Mouse (Mus musculus): ENCODE data around the gene Cebpb. TPM values are rescaled to one million over a fixed set of nuclear protein-coding genes. Genes with fewer than 3 reads are reported as not detected.

Gene Cebpb
- polyA plus RNA-seq, 1 experiment from 2014 or later, result 3.6 TPM

DNA sequence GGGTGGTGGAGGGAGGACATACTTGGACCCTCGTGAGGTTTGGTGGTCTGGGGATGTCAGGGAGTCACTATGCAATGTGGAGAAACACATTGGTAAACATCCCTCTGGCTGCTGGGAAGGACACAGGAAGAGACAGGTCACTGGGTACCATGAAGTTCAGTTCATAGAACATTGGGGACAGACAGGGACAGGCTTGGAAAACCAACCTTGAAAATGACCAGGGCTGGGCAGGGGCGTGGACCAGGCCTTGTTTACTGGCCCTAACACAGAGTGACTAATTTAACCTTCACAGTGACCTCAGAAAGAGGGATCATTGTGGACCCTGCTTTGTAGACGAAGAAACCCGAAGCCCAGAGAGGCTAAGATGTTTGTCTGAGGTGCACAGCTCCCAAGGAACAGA lies 30.8 kb downstream of the Cebpb start:
- Histone ChIP-seq H3K4me3 (no peak overlapping the region), H3K27ac (no peak overlapping the region), H3K9me3 (no peaks in the 10 kb centered on the region), H3K36me3 (no peaks in the 10 kb centered on the region), H3K27me3 (replicated peaks) (no peaks in the 10 kb centered on the region; the same call in 1 of the 2 replicates), H3K9ac (no peak overlapping the region), H3K4me2 (replicated peaks) (no peak overlapping the region), H3K4me1 (peaks cover 4% of the 10 kb centered on the region; the same call in 1 of the 2 replicates)
- ATAC-seq (ENCODE audit: low FRiP score, low read depth), result no peak
- WGBS, result 77% methylated on average over 4 of the region's 4 CpGs

DNA sequence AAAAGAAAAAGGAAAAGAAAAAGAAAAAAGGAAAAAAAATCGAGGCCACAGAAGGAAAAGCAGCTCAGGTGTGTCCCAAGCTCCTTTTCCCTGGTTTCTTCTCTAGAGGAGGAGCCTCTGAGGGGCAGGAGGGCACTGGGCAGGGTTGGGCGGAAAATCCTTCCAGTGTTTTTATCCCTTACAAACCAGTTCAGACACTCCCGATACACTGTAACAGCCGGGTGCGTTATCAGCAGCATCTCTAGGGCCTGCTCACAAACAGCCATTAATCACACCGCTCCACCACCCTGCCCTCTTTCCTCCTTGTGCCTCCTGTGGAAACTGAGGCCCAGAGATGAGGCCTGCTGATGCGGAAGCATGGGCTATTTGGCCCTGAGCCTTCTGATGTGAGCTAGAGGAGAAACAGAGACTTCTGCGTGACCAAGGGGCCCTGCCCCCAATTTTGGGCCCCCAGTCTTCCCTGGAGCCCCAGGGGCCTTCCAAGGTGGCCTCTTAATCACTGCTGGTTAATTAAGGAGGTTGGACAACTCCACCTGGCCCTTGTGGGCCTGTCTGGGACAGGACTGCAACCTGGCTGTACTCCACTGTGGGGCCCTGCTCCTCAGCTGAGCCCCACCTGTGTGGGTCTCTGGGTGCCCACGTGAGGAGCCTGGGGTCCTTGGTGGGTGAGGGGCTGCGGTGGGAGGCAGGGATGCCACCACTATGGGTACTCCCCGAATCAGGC lies 32.6 kb downstream of the Cebpb start:
- no peak for ATAC-seq (ENCODE audit: low FRiP score, low read depth)
- no peaks in the 10 kb centered on the region for H3K36me3 ChIP-seq
- peaks cover 4% of the 10 kb centered on the region; the same call in 1 of the 2 replicates for H3K4me1 ChIP-seq
- H3K9me3 ChIP-seq, result no peaks in the 10 kb centered on the region
- no peaks in the 10 kb centered on the region; the same call in 1 of the 2 replicates for H3K27me3 ChIP-seq (replicated peaks)
- WGBS, result 82% methylated on average over 11 of the region's 11 CpGs
- H3K9ac ChIP-seq, result no peak overlapping the region
- H3K4me2 ChIP-seq (replicated peaks), result no peak overlapping the region
- H3K4me3 ChIP-seq, result no peak overlapping the region
- H3K27ac ChIP-seq, result no peak overlapping the region

DNA sequence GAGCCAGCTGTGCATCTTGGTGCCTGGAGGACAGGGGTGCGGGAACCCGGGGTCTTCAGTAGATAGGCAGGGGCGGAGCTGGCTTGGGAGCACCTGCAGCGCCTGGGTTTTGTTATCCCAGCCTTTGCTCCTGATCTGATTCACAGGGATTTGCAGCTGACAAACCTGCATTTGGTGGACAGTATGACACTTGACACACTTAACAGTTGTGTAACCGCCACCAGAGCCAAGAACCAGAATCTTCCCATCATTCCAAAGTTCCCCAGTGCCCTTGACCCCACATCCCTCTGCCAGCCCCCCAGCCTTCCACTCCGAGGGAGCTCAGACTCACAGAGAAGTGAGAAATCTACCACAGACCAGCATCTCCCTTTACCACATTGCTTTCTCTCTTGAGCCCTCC lies 33.8 kb downstream of the Cebpb start:
- peaks cover 9% of the 10 kb centered on the region; the same call in 1 of the 2 replicates for H3K4me1 ChIP-seq
- no peak overlapping the region for H3K4me3 ChIP-seq
- no peak overlapping the region for H3K27ac ChIP-seq
- no peaks in the 10 kb centered on the region for H3K36me3 ChIP-seq
- no peak overlapping the region for H3K9ac ChIP-seq
- ATAC-seq (ENCODE audit: low FRiP score, low read depth), result no peak
- no peaks in the 10 kb centered on the region for H3K9me3 ChIP-seq
- H3K4me2 ChIP-seq (replicated peaks), result no peak overlapping the region
- no peaks in the 10 kb centered on the region; the same call in 1 of the 2 replicates for H3K27me3 ChIP-seq (replicated peaks)
- 64% methylated on average over 6 of the region's 6 CpGs for WGBS

- Histone ChIP-seq H3K4me1 (peaks cover 9% of the 10 kb centered on the region; the same call in 1 of the 2 replicates), H3K9me3 (no peaks in the 10 kb centered on the region), H3K36me3 (no peaks in the 10 kb centered on the region), H3K4me3 (no peak overlapping the region), H3K9ac (no peak overlapping the region), H3K27me3 (replicated peaks) (no peaks in the 10 kb centered on the region; the same call in 1 of the 2 replicates), H3K27ac (no peak overlapping the region), H3K4me2 (replicated peaks) (no peak overlapping the region)
- 79% methylated on average over 11 of the region's 11 CpGs for WGBS
- no peak for ATAC-seq (ENCODE audit: low FRiP score, low read depth)
These were observed 35.0 kb downstream of the Cebpb start for GRCm38 (mm10) chr2:167723589-167724206.

DNA sequence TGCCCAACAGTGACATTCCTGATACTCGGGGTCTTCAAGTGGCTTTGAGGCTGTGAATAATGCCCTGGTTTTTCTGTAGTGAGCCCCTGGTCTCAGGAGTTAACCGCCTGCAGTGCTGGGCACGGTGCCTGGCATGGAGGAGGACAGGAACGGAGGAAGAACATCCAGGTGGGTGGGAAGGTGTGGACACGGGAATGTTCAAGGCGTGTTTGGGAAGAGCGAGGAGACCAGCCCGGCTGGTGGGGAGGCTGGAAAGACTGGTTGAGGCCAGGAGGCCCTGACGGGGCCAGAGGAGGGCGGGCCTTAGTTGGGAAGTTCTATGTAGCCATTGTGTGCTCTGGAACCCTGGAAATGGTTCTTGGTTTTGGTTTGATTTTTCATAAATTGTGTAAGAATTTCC lies 37.2 kb downstream of the Cebpb start:
- H3K36me3 ChIP-seq, result no peaks in the 10 kb centered on the region
- peaks cover 9% of the 10 kb centered on the region; the same call in 1 of the 2 replicates for H3K4me1 ChIP-seq
- H3K27ac ChIP-seq, result no peak overlapping the region
- no peak overlapping the region for H3K9ac ChIP-seq
- H3K4me2 ChIP-seq (replicated peaks), result no peak overlapping the region
- no peak overlapping the region for H3K4me3 ChIP-seq
- no peak for ATAC-seq (ENCODE audit: low FRiP score, low read depth)
- no peaks in the 10 kb centered on the region; the same call in 1 of the 2 replicates for H3K27me3 ChIP-seq (replicated peaks)
- 94% methylated on average over 10 of the region's 10 CpGs for WGBS
- H3K9me3 ChIP-seq, result no peaks in the 10 kb centered on the region

DNA sequence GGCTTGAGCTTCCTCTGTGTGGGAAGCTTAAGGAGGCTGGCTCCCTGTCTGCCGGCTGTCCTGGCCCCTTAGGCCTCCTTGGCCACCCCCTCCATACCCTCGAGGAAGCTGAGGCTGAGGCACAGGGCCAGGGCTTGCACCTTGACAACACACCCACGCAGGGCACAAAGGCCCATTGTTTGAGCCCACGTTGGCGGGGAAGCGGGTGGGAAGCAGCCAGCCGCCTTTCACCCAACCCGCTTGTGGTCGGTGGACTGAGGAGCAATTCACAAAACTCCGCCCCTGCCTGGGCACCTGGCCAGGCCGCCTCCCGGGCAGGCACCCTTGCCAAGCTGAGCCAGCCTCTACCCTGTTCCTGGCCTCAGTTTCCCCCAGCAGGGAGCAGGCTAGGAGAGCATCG lies 38.4 kb downstream of the Cebpb start:
- no peak overlapping the region for H3K4me2 ChIP-seq (replicated peaks)
- no peak overlapping the region for H3K9ac ChIP-seq
- no peaks in the 10 kb centered on the region for H3K36me3 ChIP-seq
- ATAC-seq (ENCODE audit: low FRiP score, low read depth), result no peak
- H3K4me1 ChIP-seq, result peaks cover 8% of the 10 kb centered on the region; the same call in 1 of the 2 replicates
- no peak overlapping the region for H3K4me3 ChIP-seq
- H3K27ac ChIP-seq, result no peak overlapping the region
- no peaks in the 10 kb centered on the region for H3K27me3 ChIP-seq (replicated peaks)
- WGBS, result 60% methylated on average over 13 of the region's 13 CpGs
- H3K9me3 ChIP-seq, result no peaks in the 10 kb centered on the region

DNA sequence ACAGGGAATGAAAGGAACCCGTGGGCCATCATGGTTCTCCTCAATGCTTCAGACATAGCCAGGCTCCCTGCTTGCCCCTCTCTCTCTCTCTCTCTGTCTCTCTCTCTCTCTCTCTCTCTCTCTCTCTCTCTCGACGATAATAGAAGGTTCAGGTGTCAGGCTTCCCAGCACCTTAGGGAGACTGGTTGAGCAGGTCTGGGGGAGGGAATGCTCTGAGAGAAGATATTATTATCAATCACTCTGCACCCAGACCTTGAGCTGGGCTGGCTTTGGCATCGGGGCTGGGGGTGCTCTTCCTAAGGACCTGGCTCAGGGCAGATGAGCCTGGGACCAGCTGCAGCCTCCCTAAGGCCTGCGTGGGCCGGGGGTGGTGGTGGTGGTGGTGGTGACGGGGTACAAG lies 41.3 kb downstream of the Cebpb start:
- no peak overlapping the region for H3K4me2 ChIP-seq (replicated peaks)
- H3K4me3 ChIP-seq, result no peak overlapping the region
- no peak overlapping the region for H3K27ac ChIP-seq
- H3K9me3 ChIP-seq, result no peaks in the 10 kb centered on the region
- ATAC-seq (ENCODE audit: low FRiP score, low read depth), result no peak
- H3K36me3 ChIP-seq, result no peaks in the 10 kb centered on the region
- 84% methylated on average over 7 of the region's 7 CpGs for WGBS
- H3K27me3 ChIP-seq (replicated peaks), result no peaks in the 10 kb centered on the region
- no peak overlapping the region for H3K9ac ChIP-seq
- H3K4me1 ChIP-seq, result peaks cover 5% of the 10 kb centered on the region; the same call in 1 of the 2 replicates

GRCm38 (mm10) chr2:167731149-167731548 lies 42.4 kb downstream of the Cebpb start:
- H3K4me1 ChIP-seq, result peaks cover 5% of the 10 kb centered on the region; the same call in 1 of the 2 replicates
- no peaks in the 10 kb centered on the region for H3K36me3 ChIP-seq
- no peaks in the 10 kb centered on the region for H3K9me3 ChIP-seq
- no peak overlapping the region for H3K9ac ChIP-seq
- no peaks in the 10 kb centered on the region for H3K27me3 ChIP-seq (replicated peaks)
- 66% methylated on average over 13 of the region's 13 CpGs for WGBS
- no peak overlapping the region for H3K4me2 ChIP-seq (replicated peaks)
- no peak for ATAC-seq (ENCODE audit: low FRiP score, low read depth)
- no peak overlapping the region for H3K27ac ChIP-seq
- H3K4me3 ChIP-seq, result no peak overlapping the region

DNA sequence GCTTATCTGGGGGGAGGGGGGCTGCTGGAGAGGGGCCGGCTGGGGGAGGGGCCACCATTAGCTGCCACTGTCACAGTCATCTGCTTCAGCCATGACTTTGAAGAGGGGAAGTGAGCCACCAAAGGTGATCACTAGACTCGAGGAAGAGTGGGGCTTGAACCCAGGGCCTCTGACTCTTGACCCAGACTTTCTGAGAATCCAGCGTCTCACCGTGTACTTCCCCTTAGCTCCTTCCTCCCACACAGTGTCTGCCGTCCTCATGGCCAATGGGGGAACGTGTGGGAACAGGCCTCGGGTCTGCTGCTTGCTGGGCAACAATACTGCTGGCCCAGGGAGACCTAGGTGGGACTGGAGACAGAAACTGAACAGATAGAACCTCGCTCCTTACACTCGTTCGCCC lies 46.1 kb downstream of the Cebpb start:
- Histone ChIP-seq H3K36me3 (no peaks in the 10 kb centered on the region), H3K4me2 (replicated peaks) (no peak overlapping the region), H3K9me3 (no peaks in the 10 kb centered on the region), H3K27me3 (replicated peaks) (no peaks in the 10 kb centered on the region), H3K27ac (no peak overlapping the region), H3K4me3 (no peak overlapping the region), H3K9ac (no peak overlapping the region), H3K4me1 (no peaks in the 10 kb centered on the region)
- 80% methylated on average over 10 of the region's 10 CpGs for WGBS
- no peak for ATAC-seq (ENCODE audit: low FRiP score, low read depth)

GRCm38 (mm10) chr2:167739030-167739429 lies 50.3 kb downstream of the Cebpb start:
- Histone ChIP-seq H3K27ac (no peak overlapping the region), H3K4me2 (replicated peaks) (no peak overlapping the region), H3K9ac (no peak overlapping the region), H3K4me1 (no peaks in the 10 kb centered on the region), H3K4me3 (no peak overlapping the region), H3K27me3 (replicated peaks) (no peaks in the 10 kb centered on the region), H3K9me3 (no peaks in the 10 kb centered on the region), H3K36me3 (no peaks in the 10 kb centered on the region)
- 48% methylated on average over 6 of the region's 6 CpGs for WGBS
- ATAC-seq (ENCODE audit: low FRiP score, low read depth), result no peak
